Mouse (Mus musculus): ENCODE data around the gene Mon1b.

Mon1b gene

DNA sequence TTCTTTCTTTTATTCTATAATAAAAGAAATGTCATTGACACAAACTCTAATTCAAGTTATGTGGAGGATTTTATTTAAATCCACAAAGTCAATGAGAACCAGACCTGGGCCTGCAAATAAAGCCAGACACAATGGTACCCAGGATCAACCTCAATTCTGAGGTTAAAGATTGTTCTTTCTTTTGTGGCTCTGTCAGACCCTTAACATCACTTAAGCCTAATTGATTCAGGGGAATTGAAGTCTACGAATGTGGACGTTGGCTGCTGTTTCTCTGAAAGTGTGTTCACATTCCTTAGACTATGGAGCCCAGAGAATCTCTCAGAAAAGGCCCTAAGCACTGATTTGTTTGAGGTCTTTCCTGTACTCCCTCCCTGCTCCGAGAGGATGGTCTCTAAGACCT is 37.9 kb downstream of the Mon1b start:
- no peak for DNase-seq (ENCODE audit: low spot score)

DNA sequence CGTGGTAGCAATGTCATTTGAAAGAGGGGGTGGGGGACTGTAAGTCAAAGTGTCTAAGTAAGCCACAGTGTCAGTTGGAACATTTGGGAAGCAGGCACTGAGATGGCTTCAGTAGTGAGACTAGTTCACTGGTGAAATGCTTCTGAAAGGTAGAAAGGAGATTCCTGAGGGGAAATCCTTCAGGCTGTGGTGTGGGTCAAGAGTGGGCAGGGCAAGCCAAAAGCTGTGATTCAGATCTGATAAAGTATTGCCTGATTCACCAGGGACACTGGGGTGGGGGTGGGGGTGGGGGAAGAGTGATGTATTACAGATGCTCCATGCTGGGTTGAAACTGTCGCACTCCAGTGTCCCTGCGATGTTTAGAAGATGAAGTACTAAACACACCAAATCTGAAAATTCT is 39.2 kb downstream of the Mon1b start:
- DNase-seq (ENCODE audit: low spot score) = no peak

DNA sequence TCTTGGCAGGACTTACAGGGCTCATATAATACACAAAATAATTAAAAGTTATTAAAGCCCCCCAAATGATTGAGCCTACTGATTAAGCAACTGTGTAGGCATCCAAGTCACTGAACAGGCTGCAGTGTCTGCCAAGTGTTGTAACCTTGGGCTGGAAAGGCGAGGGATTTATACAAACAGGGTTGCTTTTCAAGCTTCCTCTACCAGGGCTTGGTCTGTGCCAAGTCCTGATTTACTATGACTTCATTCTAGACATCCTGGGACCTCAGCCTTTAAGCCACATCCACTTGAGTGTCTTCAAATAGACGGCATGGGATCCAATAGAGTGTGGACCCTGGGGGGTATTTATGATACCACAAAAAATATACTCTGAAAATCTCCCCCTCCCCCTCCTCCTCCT is 39.9 kb downstream of the Mon1b start:
- no peak for DNase-seq (ENCODE audit: low spot score)

DNA sequence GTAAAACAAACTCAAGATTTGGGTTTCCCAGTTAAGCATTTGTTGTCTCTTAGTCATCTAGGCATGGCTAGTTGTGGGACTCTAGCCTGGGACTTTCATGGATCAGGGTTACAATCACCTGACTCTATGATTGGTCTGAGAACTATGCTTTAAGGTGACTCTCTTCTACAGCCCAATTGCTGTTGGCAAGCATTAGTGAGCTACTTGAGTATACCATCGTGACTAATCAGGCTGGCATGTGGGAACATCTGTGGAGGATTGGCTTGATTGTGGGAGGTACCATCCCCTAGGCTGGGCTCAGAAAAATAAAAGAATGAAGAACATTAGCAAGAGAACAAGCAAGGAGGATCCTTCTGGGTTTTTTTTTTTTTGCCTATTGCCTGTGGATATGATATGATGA is 41.4 kb downstream of the Mon1b start:
- DNase-seq (ENCODE audit: low spot score) = no peak

DNA sequence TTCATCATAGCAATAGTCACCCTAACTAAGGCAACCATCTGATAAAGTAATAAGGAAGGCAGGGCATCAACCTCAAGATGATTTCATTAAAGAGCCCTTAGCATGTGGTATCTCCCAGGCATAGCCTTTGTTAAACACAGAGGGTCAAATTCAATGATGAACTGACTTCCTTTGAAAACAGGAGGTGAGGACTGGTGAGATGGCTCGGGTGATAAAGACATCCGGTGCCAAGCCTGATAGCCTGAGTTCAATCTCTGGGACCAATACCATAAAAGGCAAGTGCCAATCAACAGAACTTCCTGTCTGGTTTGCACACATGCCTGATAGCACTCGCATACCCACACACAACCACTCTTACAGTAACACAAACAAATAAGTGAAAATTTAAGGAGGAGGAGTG is 44.0 kb downstream of the Mon1b start:
- DNase-seq (ENCODE audit: low spot score) = no peak

DNA sequence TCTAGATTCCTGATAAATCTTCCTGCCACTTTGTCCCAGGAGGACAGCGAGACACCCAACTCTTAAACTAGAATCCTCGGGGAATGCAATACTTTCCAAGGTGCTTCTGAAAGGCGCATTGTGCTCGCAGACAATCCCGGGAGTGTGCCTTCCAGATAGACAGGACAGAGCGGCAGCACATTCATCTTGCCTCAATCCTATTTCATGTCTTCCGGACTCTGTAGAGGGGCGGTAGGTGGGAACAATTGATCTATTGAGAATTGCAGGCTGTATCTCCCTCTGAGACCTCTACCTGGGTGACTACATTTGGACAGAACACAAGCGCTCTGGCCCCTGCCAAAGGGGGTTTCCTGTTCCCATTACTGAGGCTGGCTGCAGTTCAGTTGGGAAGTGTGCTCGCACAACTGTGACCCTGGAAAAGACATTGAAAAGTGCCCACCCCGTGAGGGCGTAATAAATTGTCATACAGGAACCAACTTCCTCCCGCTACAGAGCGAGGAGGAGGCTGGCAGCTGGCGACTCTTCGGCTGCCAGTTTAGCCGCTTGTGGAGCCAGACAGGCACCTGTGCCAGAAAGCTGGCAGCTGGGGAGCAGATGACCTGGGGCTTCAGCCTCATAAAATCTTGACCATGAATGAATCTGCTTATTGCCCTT is 52.6 kb downstream of the Mon1b start:
- no peak for DNase-seq (ENCODE audit: low spot score)

DNA sequence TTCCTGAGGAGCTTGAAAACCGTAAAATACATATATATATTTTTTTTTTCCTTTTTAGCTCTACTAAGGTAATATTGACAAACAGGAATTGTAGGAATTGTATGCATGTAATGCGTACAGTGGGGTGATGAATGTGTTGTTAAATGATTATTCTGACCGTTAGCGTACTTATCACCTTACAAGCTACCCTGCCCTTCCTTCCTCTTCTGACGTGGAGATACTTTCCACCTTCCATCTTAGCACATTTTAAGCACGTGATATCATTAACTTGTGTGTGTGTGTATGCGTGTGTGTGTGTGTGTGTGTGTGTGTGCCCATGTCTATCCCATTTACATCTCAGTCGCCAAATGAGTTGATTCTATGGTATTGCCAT is 53.1 kb downstream of the Mon1b start:
- no peak for DNase-seq (ENCODE audit: low spot score)

DNA sequence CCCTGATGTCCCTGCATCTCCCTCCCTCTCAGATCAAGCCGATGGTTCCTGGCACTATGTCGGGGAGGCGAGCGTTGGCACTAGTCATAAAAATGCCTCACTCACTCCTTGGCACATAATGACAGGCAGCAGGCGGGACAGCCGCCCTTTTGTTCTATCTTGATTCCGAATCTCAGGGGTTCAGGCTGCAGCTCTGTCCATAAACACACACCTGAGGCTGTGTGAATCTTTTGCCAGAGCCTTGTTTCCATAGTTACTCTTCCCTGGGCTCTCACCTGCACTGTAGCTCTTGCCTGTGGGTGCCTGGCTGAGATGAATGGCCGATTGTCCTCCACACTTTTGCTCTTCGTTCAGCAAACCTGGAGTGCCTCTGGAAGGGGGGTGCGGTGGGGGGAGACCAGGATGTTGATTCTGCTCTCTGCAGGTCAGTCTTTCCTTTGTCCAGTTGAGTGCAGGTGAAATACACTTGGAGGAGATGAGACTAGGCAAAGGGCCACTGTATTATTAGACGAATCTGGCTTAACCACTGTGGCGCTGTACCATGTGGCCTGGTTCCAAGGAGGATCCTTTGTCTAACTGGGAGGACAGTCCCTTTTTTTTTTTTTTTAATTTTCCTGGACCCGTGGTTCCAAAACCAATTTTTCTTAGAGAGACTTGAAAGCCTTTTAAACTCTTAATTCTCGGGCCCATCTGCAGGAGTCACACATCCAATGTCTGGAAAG is 56.4 kb downstream of the Mon1b start:
- DNase-seq (ENCODE audit: low spot score) = no peak
